Mouse (Mus musculus) liver, embryonic 15.5 days (tissue): ENCODE results near the gene Lrmda. TPM values are rescaled to one million over a fixed set of nuclear protein-coding genes. Genes with fewer than 3 reads are reported as not detected.

Source experiments
- ATAC-seq: fragments of 200-750 bp; cut with Nextera tagmentation; 2 replicates; pipeline ENCODE4 v1.8.0; 2017; ENCODE audit warnings: moderate number of reproducible peaks, mild to moderate bottlenecking, moderate library complexity; ENCODE audit not compliant: insufficient read depth
- H3K27ac ChIP-seq: fragments of 300-500 bp; sonication (generic); replicated peaks from 2 replicates; pipeline ENCODE4 v1.5.1; 2015; ENCODE audit warnings: mild to moderate bottlenecking, inconsistent platforms
- H3K27me3 ChIP-seq: fragments of 300-500 bp; sonication (generic); 2 replicates; pipeline ENCODE4 v1.6.1; 2015; ENCODE audit warnings: mild to moderate bottlenecking, inconsistent platforms
- H3K36me3 ChIP-seq: fragments of 300-500 bp; sonication (generic); replicated peaks from 2 replicates; pipeline ENCODE4 v1.6.1; 2015; ENCODE audit warnings: moderate library complexity, mild to moderate bottlenecking, inconsistent platforms
- H3K4me1 ChIP-seq: fragments of 300-500 bp; sonication (generic); replicated peaks from 2 replicates; pipeline ENCODE4 v1.6.1; 2015; ENCODE audit warnings: inconsistent platforms
- H3K4me2 ChIP-seq: fragments of 300-500 bp; sonication (generic); 2 replicates; pipeline ENCODE4 v1.6.1; 2015; ENCODE audit warnings: moderate library complexity, mild to moderate bottlenecking, inconsistent platforms
- H3K4me3 ChIP-seq: fragments of 300-500 bp; sonication (generic); replicated peaks from 2 replicates; pipeline ENCODE4 v1.5.1; 2015; ENCODE audit warnings: mild to moderate bottlenecking, inconsistent platforms
- H3K9ac ChIP-seq: fragments of 300-500 bp; sonication (generic); 2 replicates; pipeline ENCODE4 v1.6.1; 2015; ENCODE audit warnings: moderate library complexity, mild to moderate bottlenecking, inconsistent platforms
- H3K9me3 ChIP-seq: fragments of 300-500 bp; sonication (generic); replicated peaks from 2 replicates; pipeline ENCODE4 v1.6.1; 2016; ENCODE audit warnings: inconsistent platforms
- WGBS: fragments of 180-500 bp; shearing (Covaris S2); methylation state at CpG from one replicate; pipeline ENCODE4 v1.1.7; 2015; ENCODE audit warnings: mixed read lengths; ENCODE audit not compliant: insufficient replicate concordance; 5-methylcytosine and 5-hydroxymethylcytosine counted together
- polyA plus RNA-seq: library from polyadenylated mRNA; unstranded; fragments of >200 nt; fragmentation: Nextera tagmentation; extraction: Ambion mirVana; gene quantifications from 2 replicates; pipeline ENCODE4 v1.2.1, GENCODE M21; 2015

The Lrmda gene
- polyA plus RNA-seq, 1 experiment from 2014 or later = 0.13 TPM

DNA sequence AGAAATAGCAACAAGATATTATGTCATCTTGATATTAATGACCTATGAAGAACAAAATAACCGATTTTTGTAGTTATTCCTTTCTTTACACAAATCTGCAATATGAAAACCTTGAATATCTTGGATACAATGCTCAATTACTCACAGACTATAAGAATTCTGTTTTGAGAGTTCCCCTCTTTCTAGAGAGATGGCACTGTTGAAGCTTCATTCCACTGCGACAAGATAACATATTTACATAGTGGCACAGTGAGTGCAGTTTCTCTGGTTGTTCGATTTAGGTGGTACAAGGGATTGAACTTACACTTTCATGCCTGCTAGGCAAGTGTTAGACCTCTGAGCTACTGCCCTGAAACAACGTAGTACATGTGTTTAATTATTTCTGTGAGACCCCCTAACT, 362.6 kb downstream of the Lrmda start:
- Histone ChIP-seq H3K36me3 (no peaks in the 10 kb centered on the region), H3K27me3 (no peaks in the 10 kb centered on the region), H3K9me3 (no peaks in the 10 kb centered on the region), H3K27ac (no peak overlapping the region), H3K4me1 (no peaks in the 10 kb centered on the region), H3K9ac (no peak overlapping the region), H3K4me3 (no peak overlapping the region), H3K4me2 (no peak overlapping the region)
- 53% methylated on average over 4 of the region's 4 CpGs for WGBS
- no peak for ATAC-seq

DNA sequence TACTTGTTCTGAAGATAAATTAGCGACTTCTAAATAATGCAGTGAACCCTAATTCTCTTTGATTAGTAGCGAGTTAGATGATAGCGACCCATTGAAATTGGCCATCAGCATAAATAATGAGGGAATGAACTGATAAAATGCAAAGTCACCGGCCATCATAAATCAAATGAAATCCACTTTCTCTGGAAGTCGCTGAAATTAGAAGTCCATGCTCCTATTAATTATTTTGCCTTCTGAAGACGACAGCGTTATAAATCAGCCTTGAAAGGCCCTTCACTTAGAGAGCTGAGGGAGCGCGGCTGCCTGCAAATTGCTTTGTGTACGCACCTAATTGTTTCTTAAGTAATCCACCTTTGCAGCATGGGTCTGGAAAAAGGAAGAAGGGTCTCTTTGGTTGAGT, 374.1 kb downstream of the Lrmda start:
- Histone ChIP-seq H3K4me3 (no peak overlapping the region), H3K36me3 (no peaks in the 10 kb centered on the region), H3K27ac (no peak overlapping the region), H3K9ac (no peak overlapping the region), H3K4me2 (no peak overlapping the region), H3K4me1 (no peaks in the 10 kb centered on the region), H3K27me3 (no peaks in the 10 kb centered on the region), H3K9me3 (no peaks in the 10 kb centered on the region)
- no peak for ATAC-seq
- WGBS = 78% methylated on average over 10 of the region's 10 CpGs

DNA sequence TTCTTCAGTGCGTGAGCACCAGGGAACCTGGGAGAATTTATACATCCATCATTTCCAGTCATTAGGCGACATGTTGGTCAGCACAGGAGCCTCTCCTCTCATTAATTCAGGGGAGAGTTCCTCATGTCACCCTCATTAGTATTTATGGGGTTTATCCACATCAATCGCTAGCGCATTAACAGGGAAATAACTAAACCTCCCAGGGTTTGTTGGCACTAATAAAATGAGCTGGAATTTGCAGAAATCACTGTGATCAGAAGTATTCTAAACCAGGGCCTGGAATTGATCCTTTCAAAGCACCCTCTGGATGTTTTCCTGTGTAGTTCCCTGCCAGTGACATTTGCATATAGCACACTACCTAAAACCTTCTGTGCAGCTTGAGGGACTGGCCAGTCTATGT, 382.9 kb downstream of the Lrmda start:
- 68% methylated on average over 4 of the region's 4 CpGs for WGBS
- H3K4me2 ChIP-seq = no peak overlapping the region
- no peak overlapping the region for H3K4me3 ChIP-seq
- ATAC-seq = no peak
- no peaks in the 10 kb centered on the region for H3K4me1 ChIP-seq
- no peak overlapping the region for H3K27ac ChIP-seq
- no peaks in the 10 kb centered on the region for H3K27me3 ChIP-seq
- H3K9me3 ChIP-seq = no peaks in the 10 kb centered on the region
- H3K36me3 ChIP-seq = no peaks in the 10 kb centered on the region
- no peak overlapping the region for H3K9ac ChIP-seq

DNA sequence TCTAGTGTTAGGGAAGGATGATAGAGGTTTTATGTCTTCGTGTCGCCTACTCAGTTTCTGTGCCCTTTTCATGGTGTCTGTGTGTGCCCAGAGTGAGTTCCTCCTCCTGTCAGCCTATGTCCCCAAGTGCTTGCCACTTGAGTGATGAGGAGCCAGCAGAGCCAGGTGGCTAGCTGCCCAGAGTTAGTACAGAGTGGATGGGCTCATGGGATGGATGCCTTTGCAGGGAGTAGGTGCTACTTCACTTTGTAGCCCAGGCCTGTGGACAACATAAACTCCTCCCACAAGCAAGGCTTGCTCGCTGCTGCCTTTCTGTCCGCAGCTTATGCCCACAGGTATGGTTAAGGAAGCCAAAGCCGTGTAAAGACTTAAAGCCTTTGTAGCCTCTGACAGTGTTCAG, 387.1 kb downstream of the Lrmda start:
- no peak for ATAC-seq
- Histone ChIP-seq H3K4me3 (no peak overlapping the region), H3K4me2 (no peak overlapping the region), H3K4me1 (no peaks in the 10 kb centered on the region), H3K27me3 (no peaks in the 10 kb centered on the region), H3K36me3 (no peaks in the 10 kb centered on the region), H3K27ac (no peak overlapping the region), H3K9ac (no peak overlapping the region), H3K9me3 (no peaks in the 10 kb centered on the region)
- 61% methylated on average over 5 of the region's 5 CpGs for WGBS

DNA sequence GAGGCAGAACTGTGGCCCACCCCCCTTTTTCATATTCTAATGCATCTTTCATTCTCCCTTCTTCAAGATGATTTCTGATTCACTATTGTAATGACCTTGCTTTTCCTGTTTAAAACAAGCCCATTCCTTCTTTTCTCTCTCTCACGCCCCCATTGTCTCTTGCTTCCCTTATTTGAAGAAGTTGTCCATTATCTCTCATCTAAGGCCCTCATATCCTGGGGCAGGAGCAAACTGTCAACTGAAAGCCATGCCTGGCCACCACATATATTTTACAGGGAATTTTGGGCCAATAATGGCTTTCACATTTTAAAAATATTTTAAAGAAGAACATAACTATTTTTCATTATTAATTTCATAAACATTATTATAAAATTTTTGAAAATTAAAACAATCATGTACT, 391.3 kb downstream of the Lrmda start:
- Histone ChIP-seq H3K9ac (no peak overlapping the region), H3K27me3 (no peaks in the 10 kb centered on the region), H3K9me3 (no peaks in the 10 kb centered on the region), H3K36me3 (no peaks in the 10 kb centered on the region), H3K4me3 (no peak overlapping the region), H3K27ac (no peak overlapping the region), H3K4me1 (no peaks in the 10 kb centered on the region), H3K4me2 (no peak overlapping the region)
- WGBS = 30% methylated on average over 1 of the region's 1 CpGs
- ATAC-seq = no peak

DNA sequence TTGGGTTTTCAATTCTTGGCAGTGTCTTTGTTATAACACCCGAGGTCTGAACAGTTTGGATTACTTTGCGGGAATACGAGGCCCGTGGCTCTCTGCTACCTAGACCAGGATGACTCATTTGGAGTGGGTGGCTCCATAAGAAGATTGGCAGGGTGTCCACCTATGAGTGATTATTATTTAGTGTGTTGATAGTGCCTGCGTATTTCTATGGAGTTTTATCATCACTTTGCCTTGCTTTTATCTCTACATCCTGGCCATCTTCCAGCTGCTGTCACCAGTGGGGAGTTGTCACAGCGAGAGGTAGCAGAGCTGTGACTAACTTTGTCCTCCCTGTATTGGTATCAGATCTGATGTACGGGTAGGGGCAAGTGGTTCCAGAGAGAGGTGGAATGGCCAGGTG, 393.7 kb downstream of the Lrmda start:
- no peak overlapping the region for H3K9ac ChIP-seq
- H3K4me1 ChIP-seq = no peaks in the 10 kb centered on the region
- H3K4me2 ChIP-seq = no peak overlapping the region
- H3K4me3 ChIP-seq = no peak overlapping the region
- WGBS = 66% methylated on average over 7 of the region's 7 CpGs
- H3K27ac ChIP-seq = no peak overlapping the region
- no peaks in the 10 kb centered on the region for H3K36me3 ChIP-seq
- H3K9me3 ChIP-seq = no peaks in the 10 kb centered on the region
- H3K27me3 ChIP-seq = no peaks in the 10 kb centered on the region
- no peak for ATAC-seq

DNA sequence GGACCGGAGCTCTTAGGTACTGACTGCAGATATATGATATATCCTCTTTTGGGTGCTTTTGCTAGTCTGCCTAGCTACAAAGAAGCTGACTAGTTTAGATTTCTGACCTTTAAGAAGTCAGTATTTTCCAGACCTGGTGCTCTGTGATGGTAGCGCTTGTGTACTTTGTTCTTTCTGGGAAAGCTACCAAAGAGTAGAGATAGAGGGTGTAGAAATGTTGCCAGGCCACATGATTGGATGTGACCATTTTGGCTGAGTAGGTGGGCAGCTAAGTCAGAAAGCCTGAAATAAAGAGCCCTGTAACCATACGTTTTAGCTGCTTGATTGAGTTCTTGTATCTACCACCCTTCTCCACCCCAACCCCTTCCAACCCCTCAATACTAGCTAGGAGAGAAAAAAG, 398.2 kb downstream of the Lrmda start:
- no peak overlapping the region for H3K9ac ChIP-seq
- no peaks in the 10 kb centered on the region for H3K9me3 ChIP-seq
- H3K4me2 ChIP-seq = no peak overlapping the region
- ATAC-seq = no peak
- WGBS = 62% methylated on average over 3 of the region's 3 CpGs
- no peaks in the 10 kb centered on the region for H3K36me3 ChIP-seq
- no peak overlapping the region for H3K27ac ChIP-seq
- H3K27me3 ChIP-seq = no peaks in the 10 kb centered on the region
- no peak overlapping the region for H3K4me3 ChIP-seq
- no peaks in the 10 kb centered on the region for H3K4me1 ChIP-seq

DNA sequence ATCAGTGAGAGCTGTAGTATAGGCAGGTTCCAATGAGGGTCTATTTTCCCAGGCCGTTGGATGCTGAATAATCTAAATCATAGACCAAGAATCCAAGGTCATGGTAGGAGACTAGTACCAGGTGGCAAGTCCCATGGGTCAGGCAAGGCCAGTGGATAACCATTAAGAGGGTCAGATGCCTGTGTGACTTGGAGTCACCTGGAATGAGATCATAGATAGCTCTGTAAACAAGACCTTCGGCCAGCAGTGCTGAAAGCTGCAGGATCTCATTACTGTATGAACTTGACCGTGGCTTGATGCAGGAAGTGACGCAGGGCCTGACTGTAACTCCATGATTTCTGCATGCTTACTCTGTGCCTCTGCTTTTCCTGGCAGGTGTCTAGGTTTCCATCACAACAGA, 402.2 kb downstream of the Lrmda start:
- Histone ChIP-seq H3K9ac (no peak overlapping the region), H3K27me3 (no peaks in the 10 kb centered on the region), H3K4me1 (no peaks in the 10 kb centered on the region), H3K4me2 (no peak overlapping the region), H3K4me3 (no peak overlapping the region), H3K36me3 (no peaks in the 10 kb centered on the region), H3K9me3 (no peaks in the 10 kb centered on the region), H3K27ac (no peak overlapping the region)
- ATAC-seq = no peak
- 51% methylated on average over 4 of the region's 4 CpGs for WGBS

DNA sequence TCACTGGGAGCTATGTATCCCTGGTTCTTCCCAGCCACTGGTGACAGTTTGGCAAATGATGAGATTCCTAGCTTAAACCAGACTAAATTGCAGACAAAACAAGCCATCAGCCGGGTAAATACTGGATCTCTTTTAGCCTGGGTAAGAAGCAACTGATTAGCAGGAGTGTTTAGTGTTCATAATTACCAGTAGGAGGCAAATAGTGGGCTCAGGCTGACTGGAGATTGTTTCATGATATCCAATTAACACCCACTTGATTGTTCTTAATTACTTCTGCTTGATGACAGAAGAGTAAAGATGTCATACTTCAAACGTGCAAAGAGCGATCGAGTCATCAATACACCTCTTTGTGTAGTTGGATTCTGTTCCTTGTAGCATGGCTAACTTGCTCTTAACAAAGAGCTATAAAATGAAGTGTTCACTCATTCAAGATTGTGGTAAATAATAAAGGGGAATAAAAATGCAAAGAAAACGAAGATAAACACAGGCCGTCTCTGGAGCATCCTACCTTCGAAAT, 405.6 kb downstream of the Lrmda start:
- 71% methylated on average over 7 of the region's 7 CpGs for WGBS
- ATAC-seq = no peak
- H3K4me3 ChIP-seq = no peak overlapping the region
- H3K27ac ChIP-seq = no peak overlapping the region
- H3K9me3 ChIP-seq = no peaks in the 10 kb centered on the region
- no peak overlapping the region for H3K9ac ChIP-seq
- H3K4me2 ChIP-seq = no peak overlapping the region
- H3K4me1 ChIP-seq = no peaks in the 10 kb centered on the region
- no peaks in the 10 kb centered on the region for H3K27me3 ChIP-seq
- H3K36me3 ChIP-seq = no peaks in the 10 kb centered on the region

DNA sequence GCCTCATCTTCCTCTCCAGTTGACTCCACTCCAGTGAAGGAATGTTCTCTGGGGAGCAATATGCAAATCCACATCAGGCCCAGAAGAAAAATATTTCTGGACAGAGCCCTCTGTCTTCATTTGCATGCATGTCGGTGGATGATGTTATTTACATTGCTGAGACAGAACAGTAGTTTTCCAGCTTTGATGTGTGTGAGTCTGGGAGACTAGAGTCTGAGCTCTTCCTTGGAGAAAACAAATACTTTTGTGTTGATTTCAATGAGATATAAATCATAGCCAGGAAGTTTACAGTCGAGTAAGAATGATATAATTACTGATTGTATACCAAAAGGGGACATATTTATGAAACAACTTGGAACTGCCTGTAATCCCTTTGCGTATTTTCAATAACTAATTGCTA, 415.9 kb downstream of the Lrmda start:
- Histone ChIP-seq H3K4me3 (no peak overlapping the region), H3K36me3 (no peaks in the 10 kb centered on the region), H3K9me3 (no peaks in the 10 kb centered on the region), H3K27me3 (no peaks in the 10 kb centered on the region), H3K4me2 (no peak overlapping the region), H3K9ac (no peak overlapping the region), H3K27ac (no peak overlapping the region), H3K4me1 (no peaks in the 10 kb centered on the region)
- no peak for ATAC-seq
- WGBS = 44% methylated on average over 3 of the region's 3 CpGs

DNA sequence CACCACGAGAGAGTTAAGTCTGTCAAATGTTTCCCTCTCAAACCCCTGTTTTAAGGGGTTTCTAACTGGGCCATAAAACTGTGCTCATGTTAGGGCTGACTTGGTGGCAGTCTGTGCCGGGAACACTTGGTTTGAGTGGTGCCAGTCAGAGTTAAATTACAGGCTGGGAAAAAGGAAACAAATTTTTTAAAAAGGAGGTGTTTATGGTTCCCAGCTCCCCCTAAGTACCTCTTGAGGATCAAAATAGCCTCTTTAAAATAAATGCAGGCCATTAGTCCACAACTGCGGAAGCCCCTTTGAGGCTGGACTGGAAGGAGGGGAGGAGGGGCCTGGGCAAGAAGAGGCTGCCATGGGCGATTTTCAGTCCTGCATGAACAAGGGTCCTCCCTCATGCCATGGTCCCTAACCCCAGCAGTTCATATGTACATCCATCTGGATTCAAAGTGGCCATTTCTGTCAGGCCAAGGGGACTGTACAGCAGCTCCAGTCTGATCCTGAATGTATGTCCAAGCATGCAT, 416.4 kb downstream of the Lrmda start:
- no peak for ATAC-seq
- no peaks in the 10 kb centered on the region for H3K27me3 ChIP-seq
- no peak overlapping the region for H3K4me3 ChIP-seq
- WGBS = 45% methylated on average over 4 of the region's 4 CpGs
- H3K4me2 ChIP-seq = no peak overlapping the region
- no peaks in the 10 kb centered on the region for H3K4me1 ChIP-seq
- no peaks in the 10 kb centered on the region for H3K9me3 ChIP-seq
- no peaks in the 10 kb centered on the region for H3K36me3 ChIP-seq
- H3K9ac ChIP-seq = no peak overlapping the region
- H3K27ac ChIP-seq = no peak overlapping the region

DNA sequence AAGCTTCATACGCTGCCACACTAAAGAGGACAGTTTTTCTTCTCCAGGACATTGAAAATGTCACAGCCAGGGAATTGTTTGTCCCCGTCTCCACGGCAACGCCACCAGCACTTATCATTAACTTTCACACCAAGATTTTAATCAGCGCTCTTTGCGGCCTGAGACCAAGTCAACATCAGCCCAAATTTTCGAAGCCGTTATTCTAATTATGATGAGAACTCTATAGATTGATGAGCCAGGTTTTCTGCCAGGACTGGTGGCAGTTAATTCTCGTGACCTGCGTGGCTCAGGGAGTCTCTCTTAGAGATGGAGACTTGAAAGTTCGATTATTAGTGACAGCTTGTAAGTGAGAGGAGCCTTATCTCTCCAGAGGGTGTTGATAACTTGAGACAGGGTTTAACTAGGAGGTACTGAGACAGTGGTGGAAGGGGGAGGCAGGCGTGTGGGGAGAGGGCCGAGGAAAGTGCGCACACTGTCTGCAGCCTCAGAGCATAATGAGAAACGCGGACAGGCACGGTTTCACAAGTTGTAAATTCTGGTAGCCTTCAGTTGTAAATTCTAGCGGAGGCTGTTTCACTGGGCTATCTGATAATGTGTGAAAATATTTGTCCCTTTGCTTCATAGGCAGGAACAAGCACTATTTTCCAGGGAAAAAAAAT, 421.0 kb downstream of the Lrmda start:
- Histone ChIP-seq H3K27ac (no peak overlapping the region), H3K9me3 (no peaks in the 10 kb centered on the region), H3K9ac (no peak overlapping the region), H3K4me2 (no peak overlapping the region), H3K36me3 (no peaks in the 10 kb centered on the region), H3K4me1 (no peaks in the 10 kb centered on the region), H3K27me3 (no peaks in the 10 kb centered on the region), H3K4me3 (no peak overlapping the region)
- 27% methylated on average over 18 of the region's 18 CpGs for WGBS
- ATAC-seq = no peak
